Mouse (Mus musculus) layer of hippocampus, adult 6 months (tissue): ENCODE data around the gene Abl2. TPM values are rescaled to one million over a fixed set of nuclear protein-coding genes. Genes with fewer than 3 reads are reported as not detected.

Experiments
- long read RNA-seq, 2 experiments: library from polyadenylated mRNA; unstranded; transcript quantifications; one replicate each; pipeline ENCODE4 v2.0.0; 2019 to 2020
- polyA plus RNA-seq: library from polyadenylated mRNA; unstranded; fragments of <200 nt; fragmentation: Nextera tagmentation; gene quantifications from 2 replicates; pipeline ENCODE4 v1.2.3, GENCODE M21; 2021

Abl2 gene
- 2.7 and 3.1 TPM in 2 replicates for polyA plus RNA-seq
- long read RNA-seq, experiment 1, partial matches to known transcripts: 1 of 21 reads
- long read RNA-seq, experiment 1, other reads (novel, unspliced or antisense): 20 of 21 reads
- long read RNA-seq, experiment 2, partial matches to known transcripts: 0 of 29 reads
- long read RNA-seq, experiment 2, other reads (novel, unspliced or antisense): 29 of 29 reads

DNA sequence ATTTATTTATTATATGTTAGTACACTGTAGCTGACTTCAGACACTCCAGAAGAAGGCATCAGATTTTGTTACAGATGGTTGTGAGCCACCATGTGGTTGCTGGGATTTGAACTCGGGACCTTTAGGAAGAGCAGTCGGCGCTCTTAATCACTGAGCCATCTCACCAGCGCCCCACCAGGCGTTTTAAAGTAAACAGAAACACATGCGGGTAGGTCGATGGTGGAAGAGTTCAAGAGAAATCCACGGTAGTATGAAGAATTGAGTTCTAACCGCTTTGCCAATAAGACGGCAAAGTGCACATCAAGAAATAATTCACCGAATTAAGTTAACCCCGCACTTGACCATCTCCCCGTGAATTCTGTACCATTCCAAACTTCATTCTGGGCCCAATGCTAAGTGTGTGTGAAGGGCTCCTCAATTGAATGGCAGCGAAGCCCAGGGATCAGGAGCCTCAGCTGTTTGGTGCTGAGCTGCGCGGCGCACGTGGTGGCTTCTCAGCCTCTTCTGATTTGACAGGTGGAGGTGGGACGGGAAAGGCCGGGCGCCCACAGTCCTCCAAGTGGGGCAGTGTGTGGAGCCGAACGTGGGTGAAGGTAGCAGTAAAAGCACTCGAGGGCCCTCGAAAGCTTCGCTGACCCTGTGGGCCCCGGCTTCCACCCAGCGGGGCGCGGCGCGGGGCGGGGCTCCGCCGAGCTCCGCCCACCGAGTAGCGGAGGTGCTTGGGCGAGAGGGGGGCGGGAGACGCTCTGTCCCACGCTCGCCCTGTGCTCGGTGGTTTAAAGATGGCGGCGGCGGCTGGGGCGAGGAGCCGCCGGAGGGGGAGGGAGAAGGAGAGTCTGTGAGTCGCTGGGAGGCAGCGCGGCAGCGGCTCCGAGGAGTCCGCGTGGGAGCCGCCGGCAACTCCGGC, at the start of gene Abl2:
TSS of gene Abl2 (plus strand) at position 763 of the 907 bp plus-strand sequence.

GRCm38 (mm10) chr1:156523842-156524241, 34.7 kb upstream of the Abl2 start, which contains the start of gene Gm10031:
Gene Gm10031 (plus strand): TSS chr1:156524012.

GRCm38 (mm10) chr1:156674195-156675000, 115.8 kb downstream of the Abl2 start, which contains the start of gene Tor3a:
Gene Tor3a (minus strand): TSS chr1:156674356.

Other genes with a start within 250 kb of the Abl2 start
- gene Nphs2, start 248.1 kb upstream of the Abl2 start, polyA plus RNA-seq: 0.10 TPM in 1 of 2 replicates, not detected in the other
- 1,020 and 1,047 TPM in 2 replicates for gene Gm2000, start 192.7 kb upstream of the Abl2 start, polyA plus RNA-seq
- gene Axdnd1, start 137.6 kb upstream of the Abl2 start, polyA plus RNA-seq: not detected in 2 replicates
- gene Soat1, start 84.5 kb upstream of the Abl2 start, polyA plus RNA-seq: 43.9 and 55.1 TPM in 2 replicates
- gene Gm10031, start 34.8 kb upstream of the Abl2 start, polyA plus RNA-seq: 8.1 and 9.1 TPM in 2 replicates
- 7.4 and 11.0 TPM in 2 replicates for gene Tor3a, start 115.6 kb downstream of the Abl2 start, polyA plus RNA-seq
- 14.7 and 16.3 TPM in 2 replicates for gene Fam20b, start 160.3 kb downstream of the Abl2 start, polyA plus RNA-seq